Mouse (Mus musculus): Measurements from ENCODE around the gene Olfr1459.

Gene Olfr1459

DNA sequence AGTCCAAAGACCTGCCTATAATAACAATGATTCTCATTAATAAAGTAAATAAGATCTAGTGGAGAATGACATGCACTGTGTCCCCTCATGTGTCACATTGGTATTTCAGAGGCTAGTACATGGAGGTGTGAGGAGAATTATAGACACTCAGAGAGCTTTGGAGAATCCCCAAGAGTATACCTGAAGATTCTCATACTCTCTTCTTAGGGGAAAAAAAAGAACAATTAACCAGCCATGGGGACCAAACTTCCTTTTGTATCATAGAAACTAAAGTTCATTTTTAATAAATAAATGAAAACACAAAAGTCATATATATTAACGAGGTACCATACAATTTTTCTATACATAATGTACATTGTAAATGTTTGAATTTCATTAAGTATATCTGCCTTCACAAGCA is at the start of gene Olfr1459:
Olfr1459 (minus strand) TSS at position 101 of the 400 bp plus-strand sequence.
- no peak for DNase-seq

DNA sequence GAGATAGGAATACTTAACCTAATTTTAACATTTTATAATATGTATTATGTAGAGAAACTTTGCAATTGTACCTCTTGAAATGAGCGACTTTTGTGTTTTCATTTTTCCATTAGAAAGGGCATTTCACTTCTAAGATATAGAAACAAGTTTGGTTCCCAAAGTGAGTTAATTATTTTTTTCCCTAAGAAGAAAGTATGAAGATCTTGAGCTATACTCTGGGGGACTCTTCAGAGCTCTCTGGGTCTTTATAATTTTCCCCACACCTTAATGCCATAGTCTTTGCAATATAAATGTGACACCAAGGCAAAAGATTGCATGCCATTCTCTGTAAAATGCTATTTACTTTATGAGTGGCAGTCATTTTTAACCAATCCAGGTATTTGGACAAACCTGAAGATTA is 36.1 kb upstream of the Olfr1459 start, which contains the start of gene Olfr1462:
Olfr1462 (plus strand) TSS at position 301 of the 400 bp plus-strand sequence.
- no peak for DNase-seq

DNA sequence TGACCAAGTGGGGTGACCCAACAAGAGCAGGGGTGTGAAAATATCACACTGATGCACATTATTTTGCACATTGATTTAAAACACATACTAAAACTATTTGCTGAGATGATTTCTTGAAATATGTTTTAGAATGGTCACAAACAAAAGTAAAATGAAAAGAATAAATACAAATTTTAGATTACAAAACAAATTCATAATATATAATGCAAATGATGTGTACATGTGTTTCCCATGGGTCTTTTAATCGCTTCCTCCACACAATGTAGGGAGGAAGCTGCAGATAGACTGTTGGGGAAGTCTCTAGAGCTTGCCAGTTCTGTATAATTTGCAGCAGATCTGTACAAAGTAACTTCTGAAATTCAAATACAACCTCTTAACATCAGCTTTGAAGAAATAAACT is 13.4 kb upstream of the Olfr1459 start, which contains the start of gene Olfr1461:
Olfr1461 (plus strand) TSS at position 301 of the 400 bp plus-strand sequence.
- DNase-seq, result no peak

DNA sequence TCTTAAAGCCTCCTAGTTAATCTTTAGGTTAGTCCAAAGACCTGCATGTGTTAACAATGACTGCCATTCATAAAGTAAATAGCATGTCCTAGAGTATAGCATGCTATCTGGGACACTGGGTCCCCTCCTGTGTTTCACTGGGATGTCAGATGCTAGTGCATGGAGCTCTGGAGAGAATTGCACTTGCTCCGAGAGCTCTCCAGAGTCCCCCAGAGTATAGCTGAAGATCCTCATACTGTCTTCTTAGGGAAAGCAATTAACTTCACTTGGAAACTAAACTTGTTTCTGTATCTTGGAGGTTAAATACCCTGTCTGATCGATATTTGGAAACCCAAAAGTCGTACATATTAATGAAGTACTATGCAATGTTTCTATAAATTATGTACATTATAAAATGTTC is 42.7 kb downstream of the Olfr1459 start, which contains the start of gene Olfr1458:
Olfr1458 (minus strand) TSS at position 101 of the 400 bp plus-strand sequence.
- DNase-seq, result no peak

DNA sequence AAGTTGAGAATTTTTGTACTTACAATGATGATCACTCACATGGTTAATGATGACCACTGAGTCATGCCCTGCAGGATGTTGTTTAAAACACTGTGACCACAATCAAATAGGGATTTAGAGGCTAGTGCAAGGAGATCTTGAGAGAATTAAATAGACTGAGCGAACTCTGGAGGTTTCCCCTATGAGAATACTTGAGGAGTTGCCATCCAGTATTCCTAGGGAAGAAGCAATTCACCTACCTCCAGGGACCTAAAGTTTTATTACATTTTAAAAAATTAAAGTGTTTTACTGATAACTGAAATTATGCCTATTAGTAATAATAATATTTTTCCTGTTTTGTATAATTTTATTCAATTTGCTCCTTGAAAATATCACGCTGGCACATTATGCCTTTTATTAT is 51.6 kb downstream of the Olfr1459 start, which contains the start of gene Olfr1457:
Olfr1457 (minus strand) TSS at position 101 of the 400 bp plus-strand sequence.
- no peak for DNase-seq

DNA sequence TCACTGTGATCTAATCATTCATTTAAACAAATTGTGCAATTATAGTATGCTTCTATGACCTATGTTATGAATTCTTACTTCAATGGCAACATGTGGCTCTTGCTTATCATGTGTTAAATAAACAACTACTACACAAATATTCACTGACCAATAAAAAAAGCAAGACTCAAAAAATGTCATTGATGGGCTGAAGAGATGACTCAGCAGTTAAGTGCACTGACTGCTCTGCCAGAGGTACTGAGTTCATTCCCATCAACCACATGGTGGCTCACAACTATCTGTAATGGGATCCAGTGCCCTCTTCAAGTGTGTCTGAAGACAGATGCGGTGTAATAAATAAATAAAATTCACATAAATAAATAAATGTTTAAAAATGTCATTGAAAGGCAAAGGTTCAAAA is 55.4 kb downstream of the Olfr1459 start:
- DNase-seq, result no peak
